Mouse (Mus musculus) kidney, adult 9 months (tissue): ENCODE data around the gene Hist1h4i.
A peak's percentile ranks its signal among the peaks of the same experiment; 100 is the strongest.

Experiments
- DNase-seq: peaks from one replicate; pipeline ENCODE4 v3.0.0; 2022

Hist1h4i gene

DNA sequence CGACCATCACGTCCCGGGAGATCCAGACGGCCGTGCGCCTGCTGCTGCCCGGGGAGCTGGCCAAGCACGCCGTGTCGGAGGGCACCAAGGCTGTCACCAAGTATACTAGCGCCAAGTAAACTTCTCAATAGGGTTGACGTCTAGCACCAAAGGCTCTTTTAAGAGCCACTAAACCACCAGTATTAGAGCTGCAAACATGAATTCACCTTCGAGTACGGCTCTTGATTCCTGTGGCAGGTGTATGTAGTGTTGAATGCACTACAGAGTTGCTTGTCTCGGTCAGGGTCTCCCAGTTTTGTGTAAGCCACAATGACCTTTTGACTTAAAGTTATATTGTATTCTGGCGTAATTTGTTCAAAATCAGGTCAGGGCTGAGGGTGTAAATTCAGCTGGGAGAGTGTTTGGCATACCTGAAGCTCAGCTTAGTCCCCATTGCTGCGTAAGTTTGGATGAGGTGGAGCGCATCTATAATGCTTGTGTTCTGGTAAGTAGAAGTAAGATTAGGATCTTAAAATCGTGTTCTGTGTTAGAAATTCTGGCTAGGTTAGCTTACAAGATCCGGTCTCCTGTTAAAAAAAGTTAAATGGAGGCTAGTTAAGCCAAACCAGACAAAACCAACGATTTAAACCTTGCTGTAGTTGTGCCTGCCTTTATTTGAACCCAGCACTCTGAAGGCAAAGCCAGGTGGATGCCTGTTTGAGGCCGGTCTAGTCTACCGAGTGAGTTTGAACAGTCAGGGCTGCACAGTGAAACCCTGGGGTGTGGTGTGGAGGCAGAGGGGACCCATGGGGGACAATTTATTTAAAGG is 4.8 kb downstream of the Hist1h4i start:
- DNase-seq = no peak

GRCm38 (mm10) chr13:22035267-22036148 is 5.7 kb downstream of the Hist1h4i start, which contains the start of the genes Hist1h2ah and Hist1h2bk:
Gene Hist1h2ah, minus strand, starts transcription at chr13:22035568.
Gene Hist1h2bk, plus strand, starts transcription at chr13:22035870.
- peak; percentile 94 for DNase-seq

DNA sequence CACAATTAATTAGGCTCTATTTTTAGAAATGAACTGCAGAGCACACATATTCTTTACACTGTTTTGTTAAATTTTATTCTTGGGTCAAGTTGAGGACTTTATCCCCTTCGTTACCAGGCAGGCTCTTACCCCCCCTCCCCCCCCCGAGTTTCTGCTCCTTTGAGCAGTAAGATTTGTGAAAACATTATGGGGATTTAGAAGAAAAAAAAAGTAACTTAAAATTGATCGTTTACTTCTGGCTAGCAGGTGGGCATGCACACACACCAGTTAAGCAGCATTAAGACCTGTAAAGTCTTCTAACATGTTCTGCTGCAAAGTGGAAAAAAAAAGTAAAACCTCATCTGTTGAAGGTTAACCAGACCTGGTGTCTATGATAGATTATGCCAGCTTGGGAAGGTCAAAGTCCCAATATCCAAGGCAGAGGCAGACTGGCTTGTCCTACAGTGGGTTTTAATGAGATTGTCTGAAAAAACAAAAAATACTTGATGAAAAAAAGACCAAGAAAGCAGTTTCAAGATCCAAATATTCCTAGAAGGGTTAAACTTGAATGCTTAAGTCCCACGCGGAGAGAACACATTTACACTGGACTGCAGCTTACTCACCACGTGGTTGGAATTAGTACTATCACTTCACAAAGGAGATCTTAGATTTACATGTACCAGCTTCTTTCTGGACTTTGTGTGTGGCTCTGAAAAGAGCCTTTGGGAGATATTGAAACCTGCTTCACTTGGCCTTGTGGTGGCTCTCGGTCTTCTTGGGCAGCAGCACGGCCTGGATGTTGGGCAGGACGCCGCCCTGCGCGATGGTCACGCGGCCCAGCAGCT is 6.5 kb downstream of the Hist1h4i start:
- peak; percentile 84 for DNase-seq

DNA sequence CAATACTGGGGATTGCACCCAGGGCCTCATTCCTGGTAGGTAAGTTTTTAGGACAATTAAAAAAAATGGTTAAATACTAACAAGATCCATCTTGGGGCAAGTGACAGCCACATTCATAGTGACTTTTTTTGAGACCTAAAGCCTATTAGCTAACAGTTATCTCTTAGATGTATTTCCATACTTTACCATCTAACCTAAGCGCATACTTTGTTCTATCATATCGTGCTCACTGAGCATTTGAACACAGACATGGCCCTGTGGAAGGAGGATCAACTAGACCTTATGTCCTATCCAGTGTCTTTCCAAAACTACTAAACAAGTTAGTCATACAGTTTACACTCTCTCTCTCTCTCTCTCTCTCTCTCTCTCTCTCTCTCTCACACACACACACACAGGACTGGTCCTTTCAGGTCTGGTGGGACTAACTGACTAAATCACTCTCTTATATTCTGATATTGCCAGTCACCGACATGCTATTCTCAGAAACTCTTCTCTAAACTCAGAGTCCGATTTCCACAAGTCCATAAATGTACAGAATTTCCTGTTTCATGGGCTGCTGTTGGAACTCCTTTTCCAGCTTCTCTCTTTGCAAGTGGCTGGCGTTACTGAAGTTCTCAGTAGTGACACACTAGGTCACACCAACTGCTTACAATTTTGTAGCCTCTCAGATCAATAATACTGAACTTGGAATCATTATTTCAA is 7.3 kb downstream of the Hist1h4i start:
- peak; percentile 45 for DNase-seq

GRCm38 (mm10) chr13:22030493-22030892 is 10.7 kb downstream of the Hist1h4i start:
- no peak for DNase-seq

DNA sequence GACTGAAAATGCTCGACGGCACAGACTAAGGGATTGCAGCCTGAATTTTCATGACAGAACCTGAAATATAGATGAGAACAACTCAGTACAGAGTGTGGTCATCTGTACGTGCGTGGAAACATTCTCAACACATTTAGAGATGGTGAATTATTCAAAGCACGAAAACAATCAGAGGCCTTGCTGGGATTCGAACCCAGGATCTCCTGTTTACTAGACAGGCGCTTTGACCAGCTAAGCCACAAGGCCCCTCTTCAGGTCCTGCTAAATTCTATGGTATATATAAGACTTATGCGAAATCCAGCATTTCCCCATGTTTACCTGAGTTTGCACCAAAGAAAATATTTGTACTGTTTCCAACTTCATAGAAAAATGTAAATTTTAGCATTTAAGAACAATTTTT is 11.2 kb downstream of the Hist1h4i start:
- no peak for DNase-seq

- DNase-seq = peak; percentile 98
Measured at GRCm38 (mm10) chr13:22028673-22029460, 12.3 kb downstream of the Hist1h4i start.

- DNase-seq = peak; percentile 80
Measured at GRCm38 (mm10) chr13:22026058-22027031, 14.8 kb downstream of the Hist1h4i start.

DNA sequence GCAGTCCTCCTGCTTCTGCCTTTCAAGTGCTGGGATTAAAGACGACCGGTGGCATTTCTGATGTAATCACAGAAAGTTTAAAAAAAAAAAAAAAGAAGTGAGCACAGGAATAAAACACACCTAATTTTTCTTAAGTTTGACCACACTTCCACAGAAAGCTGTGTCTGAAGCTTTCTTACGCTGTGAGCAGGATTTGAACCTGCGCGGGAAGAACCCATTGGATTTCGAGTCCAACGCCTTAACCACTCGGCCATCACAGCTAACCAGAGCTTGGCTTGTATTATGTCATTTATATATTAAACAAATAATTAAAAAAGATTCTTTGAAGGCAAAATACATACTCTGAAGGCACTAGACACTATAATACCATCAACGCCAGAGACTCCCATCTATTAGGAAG is 18.9 kb downstream of the Hist1h4i start:
- peak; percentile 86 for DNase-seq

DNA sequence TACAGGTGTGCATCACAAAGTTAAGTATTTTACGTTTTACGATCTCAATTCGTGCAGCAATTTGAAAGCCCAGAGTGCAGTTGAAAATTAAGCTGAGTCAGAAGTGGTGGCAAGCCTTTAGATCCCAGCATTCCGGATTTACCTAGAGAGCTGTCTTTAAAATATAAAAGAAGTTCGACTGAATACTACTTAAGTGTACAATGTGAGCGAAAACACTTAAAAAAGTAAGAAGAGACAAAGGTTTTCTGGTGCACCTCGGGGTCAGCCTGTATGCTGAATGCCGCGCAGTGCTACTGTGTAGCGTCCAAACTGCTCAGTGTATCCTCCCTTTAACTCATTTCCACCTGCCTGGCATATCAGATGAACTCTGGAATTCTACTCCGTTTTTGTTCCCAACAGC is 19.6 kb downstream of the Hist1h4i start:
- no peak for DNase-seq

DNA sequence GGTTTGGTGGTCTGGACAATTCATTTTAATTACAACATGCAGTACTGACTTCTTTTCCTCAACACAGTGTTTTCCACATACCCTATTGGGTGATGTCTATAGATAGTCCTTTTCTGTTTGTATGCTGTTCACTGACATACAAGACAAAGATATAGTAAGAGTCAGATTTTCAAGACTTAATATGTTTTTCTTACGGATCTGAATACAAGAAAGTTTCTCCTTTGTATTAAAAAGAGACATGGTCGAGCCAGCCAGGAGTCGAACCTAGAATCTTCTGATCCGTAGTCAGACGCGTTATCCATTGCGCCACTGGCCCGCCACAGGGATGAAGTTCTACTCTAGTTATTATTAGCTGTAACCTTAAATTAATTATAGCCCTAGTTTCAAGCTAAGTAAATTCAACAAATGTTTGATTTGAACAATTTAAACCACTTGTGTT is 20.2 kb downstream of the Hist1h4i start:
- peak; percentile 74 for DNase-seq

- no peak for DNase-seq
Measured at GRCm38 (mm10) chr13:22019934-22020835, 21.0 kb downstream of the Hist1h4i start.

- peak; percentile 81 for DNase-seq
Measured at GRCm38 (mm10) chr13:22015479-22016450, 25.4 kb downstream of the Hist1h4i start.

- no peak for DNase-seq
Measured at GRCm38 (mm10) chr13:22014411-22014845, 26.7 kb downstream of the Hist1h4i start.

GRCm38 (mm10) chr13:22013716-22014115 is 27.4 kb downstream of the Hist1h4i start:
- DNase-seq = no peak

DNA sequence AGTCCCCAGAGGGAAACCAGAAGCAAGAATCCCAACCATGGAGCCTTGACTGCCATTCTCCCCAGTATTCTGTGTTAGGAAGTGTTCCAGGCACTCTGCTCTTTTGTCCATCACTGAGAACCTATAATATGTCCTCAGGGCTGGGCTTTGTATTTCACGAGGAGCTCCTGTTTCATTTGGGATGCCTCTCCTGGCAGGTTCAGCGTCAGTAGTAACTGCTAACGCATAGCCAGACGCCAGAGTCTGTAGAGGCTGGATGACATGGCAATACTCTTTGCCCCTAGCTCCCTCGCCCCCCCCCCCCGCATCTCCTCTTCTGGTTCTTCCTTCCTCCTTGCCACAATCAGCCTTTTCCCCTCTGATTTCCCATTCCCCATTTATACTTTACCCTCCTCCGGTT is 31.5 kb downstream of the Hist1h4i start, which contains the start of gene Prss16:
TSS of gene Prss16 (minus strand) at position 101 of the 400 bp plus-strand sequence.
- no peak for DNase-seq

DNA sequence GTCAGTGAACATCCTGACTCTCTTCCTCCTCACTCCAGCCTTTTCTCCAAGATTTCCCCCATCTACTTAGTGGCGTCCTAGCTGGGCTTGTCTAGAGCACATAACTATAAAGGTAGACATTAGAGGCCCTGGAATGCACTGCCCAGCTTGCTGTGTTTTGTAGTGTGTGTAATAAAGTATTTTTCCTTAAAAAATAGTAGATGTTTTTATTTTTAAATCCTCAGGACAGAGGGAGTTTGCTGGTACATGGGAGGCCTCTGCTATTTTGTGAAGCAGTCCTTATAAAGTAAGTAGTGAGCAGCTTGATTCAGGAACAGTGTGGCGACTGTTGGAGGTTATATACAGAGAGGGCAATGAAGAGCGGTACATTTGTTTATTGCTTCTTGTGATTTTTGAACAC is 32.5 kb downstream of the Hist1h4i start:
- DNase-seq = no peak
